Mouse (Mus musculus): Measurements from ENCODE around the gene Fen1.

Fen1 gene

GRCm38 (mm10) chr19:10213796-10214471 is 10.0 kb upstream of the Fen1 start:
- no peak for DNase-seq

GRCm38 (mm10) chr19:10210885-10211284 is 6.9 kb upstream of the Fen1 start:
- no peak for DNase-seq

GRCm38 (mm10) chr19:10208851-10209250 is 4.9 kb upstream of the Fen1 start:
- no peak for DNase-seq

DNA sequence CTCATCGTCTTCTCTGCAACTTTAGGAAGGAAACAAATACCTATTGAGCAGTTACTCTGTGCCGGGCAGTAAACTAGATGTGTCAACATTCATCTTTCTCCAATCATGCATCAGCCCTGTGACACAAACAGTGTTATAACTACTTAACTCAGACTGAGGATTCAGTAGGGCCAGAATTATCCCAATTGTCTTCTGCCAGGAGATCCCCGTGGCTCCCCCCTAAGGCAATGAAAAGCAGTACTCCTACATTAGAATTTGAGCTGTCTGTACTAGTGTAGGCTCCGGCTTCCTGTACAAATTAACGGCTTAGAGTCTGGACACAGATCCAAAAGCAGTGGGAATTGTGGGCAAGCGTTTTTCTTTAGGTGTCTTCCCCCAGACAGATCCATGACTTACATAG is 1.1 kb upstream of the Fen1 start:
- no peak for DNase-seq

- DNase-seq = peak; percentile 59
Measured at GRCm38 (mm10) chr19:10204616-10205001, 640 bp upstream of the Fen1 start.

- DNase-seq = peak; percentile 39
Measured at GRCm38 (mm10) chr19:10203146-10203847, 672 bp downstream of the Fen1 start.

DNA sequence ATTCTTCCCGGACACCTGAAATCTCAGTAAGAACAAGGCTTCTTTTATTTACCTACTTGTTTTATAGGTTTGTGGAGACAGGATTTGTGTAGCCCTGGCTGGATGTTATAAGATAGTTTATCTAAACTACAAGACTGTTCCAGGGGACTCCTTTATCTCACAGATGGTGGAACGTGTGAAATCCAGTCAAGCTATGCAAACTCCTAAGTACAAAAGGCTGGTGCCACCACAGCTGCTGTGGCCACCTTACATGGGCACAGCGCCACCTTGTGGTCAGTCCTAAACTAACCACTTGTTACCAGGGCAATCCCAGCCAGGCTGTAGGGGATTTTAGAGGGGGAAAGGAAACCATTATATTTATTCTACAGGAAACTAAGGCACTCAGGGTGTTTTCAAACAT is 5.2 kb downstream of the Fen1 start:
- peak; percentile 55 for DNase-seq

DNA sequence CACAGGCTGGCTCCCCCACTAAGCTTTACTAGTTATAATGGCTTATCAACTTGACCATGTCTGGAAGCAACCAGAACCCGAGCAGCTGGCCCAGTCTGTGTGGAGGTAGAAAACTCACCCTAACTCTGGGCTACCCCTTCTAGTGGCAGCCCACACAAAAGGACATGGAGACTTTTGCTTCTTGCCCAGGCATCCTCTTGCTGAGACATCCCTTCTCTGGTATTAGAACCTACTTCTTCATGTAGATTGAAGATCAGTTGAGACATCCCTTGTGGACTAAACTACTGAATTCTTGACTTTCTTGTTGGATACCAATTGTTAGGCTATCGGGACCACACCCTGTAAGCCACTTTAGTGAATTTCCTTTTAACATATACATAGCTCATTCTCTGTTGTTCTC is 5.7 kb downstream of the Fen1 start:
- no peak for DNase-seq

DNA sequence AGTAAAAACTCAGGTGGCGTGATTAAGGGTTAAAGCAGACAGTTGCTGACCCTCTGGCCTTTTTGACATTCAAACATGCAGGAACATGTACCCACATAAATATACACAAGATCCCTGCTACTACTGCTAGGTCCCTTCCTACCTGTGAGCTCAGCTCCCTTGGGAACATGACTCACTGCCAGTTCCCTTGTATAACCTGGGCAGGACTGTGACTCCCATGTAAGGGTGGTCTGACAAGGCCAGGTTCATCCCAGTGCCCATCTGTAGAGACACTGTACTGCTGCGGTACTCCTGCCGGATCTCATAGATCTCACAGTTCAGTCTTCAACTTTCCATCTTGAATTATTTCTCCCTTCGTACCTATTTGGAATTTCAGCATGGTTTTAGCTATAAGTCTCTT is 6.8 kb downstream of the Fen1 start:
- no peak for DNase-seq

DNA sequence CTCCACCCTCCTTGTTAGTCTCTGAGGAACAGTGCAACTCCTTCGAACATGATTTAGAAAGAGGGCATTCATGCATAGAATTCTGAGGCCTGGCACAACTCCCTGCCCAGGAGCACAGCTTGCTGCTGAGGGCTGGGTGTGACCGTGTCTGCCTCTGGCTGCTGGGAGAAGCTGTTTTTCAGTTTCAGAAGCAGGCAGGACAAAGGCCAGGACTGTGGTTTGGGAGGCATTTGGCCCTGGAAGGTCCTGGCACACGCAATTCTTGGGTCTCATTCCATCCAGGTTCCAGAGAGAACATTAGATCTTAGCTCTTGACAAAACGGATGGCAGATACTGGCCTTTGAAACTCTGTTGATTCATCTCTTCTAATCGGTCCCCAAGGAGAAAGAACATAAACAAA is 8.7 kb downstream of the Fen1 start:
- no peak for DNase-seq

DNA sequence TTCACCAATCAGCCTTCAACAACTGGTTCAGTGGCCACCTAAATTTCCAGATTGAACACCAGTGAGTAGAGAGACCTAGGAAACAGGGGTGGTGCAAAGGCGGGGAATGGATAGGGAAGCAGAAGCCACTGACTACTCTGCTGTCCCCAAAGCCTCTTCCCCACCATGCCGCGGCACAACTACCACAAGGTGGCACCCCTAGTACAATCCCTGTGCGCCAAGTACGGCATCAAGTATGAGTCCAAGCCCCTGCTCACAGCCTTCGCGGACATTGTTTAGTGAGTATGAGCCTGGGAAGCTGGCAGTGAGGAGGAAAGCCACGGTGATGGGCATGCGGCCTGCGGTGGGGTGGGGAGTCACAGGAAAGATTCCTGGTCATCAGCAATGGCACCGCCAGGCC is 9.6 kb downstream of the Fen1 start:
- no peak for DNase-seq

DNA sequence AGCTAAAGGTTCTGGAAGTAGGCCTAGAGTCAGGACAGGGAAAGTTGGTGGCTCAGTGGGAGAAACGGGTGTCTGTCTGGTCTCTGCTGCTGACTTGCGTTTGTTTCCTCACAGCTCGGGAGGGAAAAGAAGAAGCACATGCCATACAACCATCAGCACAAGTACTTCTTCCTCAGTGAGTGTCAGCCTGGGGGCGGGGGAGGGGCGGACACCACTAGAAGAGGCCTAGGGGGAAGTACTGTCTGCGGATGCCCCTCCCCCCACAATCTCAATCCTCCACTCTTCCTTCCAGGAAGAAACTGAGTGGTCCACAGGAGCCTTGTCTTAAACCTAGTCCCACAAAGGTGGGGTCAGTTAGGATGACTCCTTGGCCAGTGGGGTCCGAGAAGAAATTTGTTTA is 12.6 kb downstream of the Fen1 start:
- DNase-seq = no peak

- DNase-seq = peak; percentile 48
Measured at GRCm38 (mm10) chr19:10190796-10191195, 13.2 kb downstream of the Fen1 start.

- no peak for DNase-seq
Measured at GRCm38 (mm10) chr19:10189940-10190339, 14.0 kb downstream of the Fen1 start.

DNA sequence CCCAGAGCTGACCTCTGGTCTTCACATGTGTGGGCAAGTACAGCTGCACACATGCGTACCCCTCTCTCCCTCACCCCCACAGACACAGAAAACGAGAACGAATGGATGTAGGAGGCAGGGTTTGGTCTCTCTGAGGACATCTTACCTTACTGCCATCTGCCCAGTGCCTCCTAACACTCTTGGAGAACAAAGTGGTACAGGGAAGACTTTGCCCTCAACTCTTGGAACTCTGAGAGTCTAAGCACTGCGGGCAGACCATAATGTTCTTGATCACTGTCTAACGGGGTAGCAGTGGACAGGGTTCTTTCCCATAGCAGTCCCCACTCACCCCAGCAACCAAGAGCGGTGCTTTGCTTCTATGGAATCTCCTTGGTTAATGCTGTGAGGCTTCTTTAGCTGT is 14.9 kb downstream of the Fen1 start:
- DNase-seq = no peak

- peak; percentile 88 for DNase-seq
Measured at GRCm38 (mm10) chr19:10188281-10188811, 15.6 kb downstream of the Fen1 start.

- peak; percentile 45 for DNase-seq
Measured at GRCm38 (mm10) chr19:10186569-10186968, 17.4 kb downstream of the Fen1 start.

DNA sequence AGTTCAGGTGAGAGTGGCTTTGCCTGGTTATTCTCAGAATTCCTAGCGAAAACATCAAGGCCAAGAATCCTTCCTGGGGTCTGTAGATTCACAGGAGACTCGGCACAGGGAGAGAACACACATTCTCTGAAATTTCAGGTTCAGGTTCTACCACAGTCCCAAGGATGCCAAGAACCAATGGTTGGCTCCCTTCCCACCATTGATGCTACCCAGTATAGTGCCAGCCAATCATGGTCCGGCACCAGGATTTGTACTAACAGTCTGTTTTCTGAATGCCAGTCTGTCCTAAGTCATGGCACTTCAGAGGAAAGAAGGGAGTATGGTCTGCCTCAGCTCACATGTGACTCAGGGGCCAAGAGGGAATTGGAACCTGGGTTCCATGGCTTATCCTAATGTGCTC is 18.1 kb downstream of the Fen1 start:
- no peak for DNase-seq

GRCm38 (mm10) chr19:10184096-10184495 is 19.9 kb downstream of the Fen1 start:
- DNase-seq = no peak

- peak; percentile 80 for DNase-seq
Measured at GRCm38 (mm10) chr19:10183299-10183983, 20.5 kb downstream of the Fen1 start.

DNA sequence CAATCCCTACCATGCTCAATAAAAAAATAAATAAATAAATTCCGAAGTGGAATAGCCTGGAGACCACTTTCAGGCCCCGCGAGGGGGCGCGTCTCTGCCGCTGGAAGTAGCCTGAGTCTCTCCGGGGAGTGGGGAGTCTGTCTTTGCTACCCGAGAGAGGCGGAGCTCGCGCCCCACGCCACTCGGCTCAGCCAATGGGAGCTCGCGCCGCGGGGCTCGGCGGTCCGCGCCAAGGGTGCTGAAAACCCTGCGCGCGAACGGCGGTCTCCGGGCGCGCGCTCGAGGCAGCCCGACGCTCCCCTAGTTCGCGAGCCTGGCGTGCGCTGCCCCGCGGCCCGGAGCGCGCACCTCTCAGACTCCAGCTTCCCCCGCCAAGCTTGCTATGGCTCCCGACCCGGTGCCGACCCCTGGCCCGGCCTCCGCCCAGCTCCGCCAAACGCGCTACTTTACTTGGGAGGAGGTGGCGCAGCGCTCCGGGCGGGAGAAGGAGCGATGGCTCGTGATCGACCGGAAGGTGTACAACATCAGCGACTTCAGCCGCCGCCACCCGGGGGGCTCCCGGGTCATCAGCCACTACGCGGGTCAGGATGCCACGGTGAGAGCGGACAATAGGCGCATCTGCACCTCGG is 21.2 kb downstream of the Fen1 start, which contains the start of gene Fads1:
Gene Fads1, plus strand, starts transcription at position 219 of the 629 bp plus-strand sequence.
- DNase-seq = peak; percentile 94

GRCm38 (mm10) chr19:10182142-10182541 is 21.8 kb downstream of the Fen1 start:
- no peak for DNase-seq

DNA sequence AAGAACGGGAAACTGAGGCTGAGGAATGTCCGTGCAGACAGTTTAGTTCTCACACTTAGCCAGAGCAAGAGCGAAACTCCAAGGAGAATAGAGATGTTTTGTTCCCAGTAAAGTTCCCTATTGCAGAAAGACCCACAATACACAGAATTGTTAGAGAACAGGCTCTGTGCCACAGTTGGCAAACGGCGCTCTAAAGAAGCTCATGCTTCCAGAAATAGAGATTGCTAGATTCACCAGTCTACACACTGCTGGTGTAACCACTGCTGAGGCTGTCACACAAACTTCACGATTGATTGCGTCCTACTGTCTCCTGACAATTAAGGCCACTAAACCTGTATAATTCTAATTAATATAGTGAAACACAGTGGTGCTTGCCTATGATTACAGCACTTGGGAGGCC is 22.7 kb downstream of the Fen1 start:
- DNase-seq = no peak

Data from cerebellum, adult 11-12 months (tissue).